Mouse (Mus musculus): Measurements from ENCODE around the gene Cdhr4.

The Cdhr4 gene

GRCm38 (mm10) chr9:107992197-107992596 is at the start of gene Cdhr4:
Cdhr4 (plus strand) TSS chr9:107992497.
- no peak for DNase-seq (ENCODE audit: low spot score)

GRCm38 (mm10) chr9:107947241-107948194 is 44.8 kb upstream of the Cdhr4 start:
- DNase-seq (ENCODE audit: low spot score), result no peak

GRCm38 (mm10) chr9:107949184-107949921 is 42.9 kb upstream of the Cdhr4 start:
- DNase-seq (ENCODE audit: low spot score), result no peak

GRCm38 (mm10) chr9:107949922-107950235 is 42.4 kb upstream of the Cdhr4 start, which contains the start of gene Traip:
Traip (plus strand) TSS chr9:107950136.
- DNase-seq (ENCODE audit: low spot score), result no peak

GRCm38 (mm10) chr9:107950460-107951355 is 41.6 kb upstream of the Cdhr4 start:
- peak; percentile 90 for DNase-seq (ENCODE audit: low spot score)

GRCm38 (mm10) chr9:107955613-107956289 is 36.5 kb upstream of the Cdhr4 start:
- DNase-seq (ENCODE audit: low spot score), result no peak

- no peak for DNase-seq (ENCODE audit: low spot score)
Observed at GRCm38 (mm10) chr9:107957141-107957540, 35.2 kb upstream of the Cdhr4 start.

GRCm38 (mm10) chr9:107959896-107960295 is 32.4 kb upstream of the Cdhr4 start:
- no peak for DNase-seq (ENCODE audit: low spot score)

GRCm38 (mm10) chr9:107960928-107961327 is 31.4 kb upstream of the Cdhr4 start:
- no peak for DNase-seq (ENCODE audit: low spot score)

- DNase-seq (ENCODE audit: low spot score), result no peak
Observed at GRCm38 (mm10) chr9:107961351-107961762, 30.9 kb upstream of the Cdhr4 start.

- DNase-seq (ENCODE audit: low spot score), result no peak
Observed at GRCm38 (mm10) chr9:107961881-107962280, 30.4 kb upstream of the Cdhr4 start.

- no peak for DNase-seq (ENCODE audit: low spot score)
Observed at GRCm38 (mm10) chr9:107962916-107963315, 29.4 kb upstream of the Cdhr4 start.

GRCm38 (mm10) chr9:107963700-107964099 is 28.6 kb upstream of the Cdhr4 start:
- DNase-seq (ENCODE audit: low spot score), result peak; percentile 89

GRCm38 (mm10) chr9:107964681-107965080 is 27.6 kb upstream of the Cdhr4 start:
- DNase-seq (ENCODE audit: low spot score), result no peak

- DNase-seq (ENCODE audit: low spot score), result no peak
Observed at GRCm38 (mm10) chr9:107966676-107967075, 25.6 kb upstream of the Cdhr4 start.

- DNase-seq (ENCODE audit: low spot score), result no peak
Observed at GRCm38 (mm10) chr9:107967437-107967836, 24.9 kb upstream of the Cdhr4 start.

GRCm38 (mm10) chr9:107968531-107968930 is 23.8 kb upstream of the Cdhr4 start:
- no peak for DNase-seq (ENCODE audit: low spot score)

GRCm38 (mm10) chr9:107970311-107970710 is 22.0 kb upstream of the Cdhr4 start:
- DNase-seq (ENCODE audit: low spot score), result no peak

- DNase-seq (ENCODE audit: low spot score), result peak; percentile 93
Observed at GRCm38 (mm10) chr9:107971690-107972541, 20.4 kb upstream of the Cdhr4 start.

- peak; percentile 87 for DNase-seq (ENCODE audit: low spot score)
Observed at GRCm38 (mm10) chr9:107974491-107975171, 17.7 kb upstream of the Cdhr4 start.

Measured in c-Kit-positive CD71-positive TER-119-positive erythroid progenitor cells, embryonic 14.5 days (primary cell).